Mouse (Mus musculus) urinary bladder, postnatal 4 days (tissue): ENCODE results near the gene Fam104a.
"Not testable (repeated sequence)": the region's sequence is repeated elsewhere in the genome, so short reads cannot be mapped to it uniquely, and the experiment has no call there.

Experiments
- DNase-seq, 2 experiments: peaks; one replicate each; pipeline ENCODE4 v3.0.0; 2021 to 2022; ENCODE audit warnings: low spot score in 2 of 2

Gene Fam104a

DNA sequence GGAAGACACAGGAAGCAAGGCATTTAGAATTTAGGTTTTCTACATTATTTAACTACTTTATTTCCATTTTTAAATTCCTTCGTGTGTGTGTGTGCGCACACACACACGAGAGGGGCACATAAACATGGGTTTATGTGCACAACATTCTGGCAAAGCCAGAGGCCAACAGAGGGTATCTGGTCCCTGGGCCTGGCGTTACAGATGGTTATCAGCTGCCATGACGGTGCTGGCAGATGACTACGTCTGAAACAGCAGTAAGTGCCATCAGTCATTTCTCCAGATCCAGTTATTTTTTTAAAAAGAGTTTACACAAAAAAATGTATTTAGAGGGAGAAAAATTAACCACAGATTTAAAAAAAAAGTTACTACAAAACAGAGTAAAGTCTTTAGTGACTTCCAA, 17.8 kb downstream of the Fam104a start:
- no peak for DNase-seq

GRCm38 (mm10) chr11:113664279-113664678, 19.7 kb downstream of the Fam104a start:
- DNase-seq: no peak

GRCm38 (mm10) chr11:113661835-113662351, 22.1 kb downstream of the Fam104a start:
- DNase-seq: no peak

DNA sequence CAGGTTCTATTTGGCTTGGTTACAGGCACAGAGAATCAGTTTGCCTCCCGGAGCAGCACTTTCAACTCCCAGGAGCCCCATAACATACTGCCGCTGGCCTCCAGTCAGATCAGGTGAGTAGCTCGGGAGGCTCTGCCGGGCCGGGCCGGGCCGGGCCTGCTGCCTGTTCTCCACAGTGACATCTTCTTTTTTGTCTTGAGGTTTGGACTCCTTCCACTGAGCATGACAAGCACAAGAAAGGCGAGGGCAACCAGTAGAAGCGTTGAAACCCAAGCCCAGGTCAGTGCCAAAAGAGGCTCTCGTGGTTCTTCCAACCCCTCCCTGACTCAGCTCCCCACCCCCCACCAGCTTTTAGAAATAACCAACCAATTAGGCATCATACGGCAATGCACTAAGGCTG, 23.0 kb downstream of the Fam104a start:
- no peak for DNase-seq

- not testable (repeated sequence) for DNase-seq
Observed at GRCm38 (mm10) chr11:113660213-113660612, 23.7 kb downstream of the Fam104a start.

DNA sequence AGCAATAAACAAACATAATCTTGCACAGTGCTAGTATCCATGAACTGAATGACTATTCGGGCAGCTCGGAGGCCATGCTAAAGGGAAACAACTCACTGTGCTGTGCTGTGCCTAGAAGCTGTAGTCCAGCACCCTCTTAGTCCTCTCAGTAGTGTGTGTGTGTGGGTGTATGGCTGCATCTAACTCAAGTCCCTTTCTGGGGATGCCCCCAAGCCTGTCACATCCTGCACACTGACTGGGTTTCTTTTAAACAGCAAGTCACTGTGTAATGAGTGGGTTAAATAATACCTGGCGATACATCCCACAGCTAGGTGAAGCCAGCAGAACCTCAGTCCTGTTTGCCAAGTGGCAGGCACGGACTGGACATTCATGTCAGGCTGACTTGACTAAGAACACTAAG, 25.2 kb downstream of the Fam104a start:
- DNase-seq: no peak

- DNase-seq: no peak
Observed at GRCm38 (mm10) chr11:113658319-113658718, 25.6 kb downstream of the Fam104a start.

GRCm38 (mm10) chr11:113657221-113657620, 26.7 kb downstream of the Fam104a start:
- no peak for DNase-seq

GRCm38 (mm10) chr11:113656511-113656932, 27.4 kb downstream of the Fam104a start:
- DNase-seq: no peak

DNA sequence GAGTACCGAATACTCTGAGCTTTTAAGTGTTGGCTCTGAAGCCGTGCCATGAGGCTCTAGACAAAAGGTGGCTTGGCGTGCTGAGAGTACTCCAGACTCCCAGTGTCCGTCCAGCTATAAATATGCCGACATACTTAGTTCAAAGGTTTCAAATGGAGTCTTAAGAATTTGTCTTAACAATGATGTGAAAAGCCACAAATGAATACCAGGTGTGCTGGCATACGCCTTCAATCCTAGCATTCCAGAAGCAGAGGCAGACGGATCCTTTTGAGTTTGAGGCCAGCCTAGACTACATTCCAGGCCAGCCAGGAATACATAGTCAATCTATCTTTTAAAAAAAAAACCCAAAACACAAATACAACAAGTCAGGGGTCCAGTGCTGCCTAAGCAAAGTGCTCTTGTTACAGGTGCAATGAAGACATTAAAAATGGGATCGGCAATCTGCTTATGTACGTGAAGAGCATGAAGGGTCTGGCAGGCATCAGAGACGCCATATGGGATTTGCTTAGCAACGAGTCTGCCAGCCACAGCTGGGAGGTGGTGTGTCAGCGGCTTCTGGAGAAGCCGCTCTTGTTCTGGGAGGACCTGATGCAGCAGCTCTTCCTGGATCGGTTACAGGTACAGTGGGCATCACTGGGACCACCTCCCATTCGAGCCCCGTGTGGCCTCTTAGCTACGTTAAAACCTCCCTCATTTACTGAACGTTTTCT, 29.2 kb downstream of the Fam104a start:
- no peak for DNase-seq

GRCm38 (mm10) chr11:113654105-113654504, 29.9 kb downstream of the Fam104a start:
- no peak for DNase-seq

DNA sequence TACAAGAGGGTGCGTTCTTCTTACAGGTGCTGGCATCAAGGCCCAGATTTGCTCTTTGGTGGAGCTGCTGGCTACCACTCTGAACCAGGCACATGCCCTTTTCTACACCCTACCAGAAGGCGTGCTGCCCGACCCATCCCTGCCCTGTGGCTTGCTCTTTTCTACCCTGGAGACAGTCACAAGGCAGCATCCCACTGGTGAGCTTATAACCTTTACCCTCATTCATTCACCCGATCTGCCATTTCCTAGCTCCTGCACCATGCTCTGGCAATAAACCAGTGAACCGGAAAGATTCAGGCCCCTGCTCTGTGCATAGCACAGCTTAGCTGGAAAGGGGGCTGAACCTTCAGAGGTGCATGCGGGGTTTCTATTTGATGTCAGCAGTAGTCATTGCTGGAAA, 31.4 kb downstream of the Fam104a start:
- DNase-seq: no peak

- no peak for DNase-seq
Observed at GRCm38 (mm10) chr11:113651907-113652273, 32.1 kb downstream of the Fam104a start.

GRCm38 (mm10) chr11:113651206-113651906, 32.6 kb downstream of the Fam104a start:
- no peak for DNase-seq

- peak; percentile 64 to 70 for DNase-seq
Observed at GRCm38 (mm10) chr11:113649353-113650210, 34.4 kb downstream of the Fam104a start, which contains the start of gene Slc39a11. Slc39a11 (minus strand) TSS chr11:113650079.

GRCm38 (mm10) chr11:113648690-113649352, 35.1 kb downstream of the Fam104a start, which contains the start of gene Cog1:
Cog1 (plus strand) TSS chr11:113649169.
- DNase-seq: no peak

DNA sequence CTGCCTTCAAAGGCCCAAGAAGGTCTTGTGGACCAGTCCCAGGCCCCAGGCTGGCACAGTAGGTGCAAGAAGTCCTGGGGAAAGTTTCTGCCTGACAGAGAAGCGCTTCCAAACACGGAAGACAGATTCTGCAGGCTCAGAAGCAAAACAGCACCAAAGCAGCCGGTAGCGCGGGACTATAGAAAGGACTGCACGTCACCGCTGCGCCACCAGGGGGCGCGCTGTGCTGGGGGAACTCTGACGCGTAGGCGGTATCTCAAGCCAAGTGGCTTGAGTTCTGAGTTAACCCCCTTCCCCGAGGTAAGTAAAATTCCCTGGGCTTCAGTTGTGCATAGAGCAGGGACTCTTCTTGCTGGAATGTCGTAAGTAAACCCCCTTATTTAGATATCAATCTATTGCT, 35.8 kb downstream of the Fam104a start:
- DNase-seq: peak; percentile 75 to 89

DNA sequence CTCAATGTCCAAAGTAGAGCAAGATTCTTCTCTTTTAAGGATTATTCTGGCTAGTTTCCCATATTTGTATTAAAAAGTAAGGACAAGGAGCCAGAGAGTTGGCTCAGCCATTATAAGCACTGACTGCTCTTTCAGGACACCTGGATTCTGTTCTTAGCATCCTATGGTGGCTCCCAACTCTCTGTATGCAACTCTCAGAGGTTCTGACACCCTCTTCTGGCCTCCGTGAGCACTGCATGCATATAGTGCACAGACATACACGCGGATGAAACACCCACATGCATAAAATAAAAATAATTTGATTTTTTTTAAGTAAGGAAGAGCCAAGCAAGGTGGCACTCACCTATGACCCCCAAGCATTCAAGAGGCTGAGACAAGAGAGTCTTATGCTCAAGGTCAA, 38.8 kb downstream of the Fam104a start:
- DNase-seq: no peak

DNA sequence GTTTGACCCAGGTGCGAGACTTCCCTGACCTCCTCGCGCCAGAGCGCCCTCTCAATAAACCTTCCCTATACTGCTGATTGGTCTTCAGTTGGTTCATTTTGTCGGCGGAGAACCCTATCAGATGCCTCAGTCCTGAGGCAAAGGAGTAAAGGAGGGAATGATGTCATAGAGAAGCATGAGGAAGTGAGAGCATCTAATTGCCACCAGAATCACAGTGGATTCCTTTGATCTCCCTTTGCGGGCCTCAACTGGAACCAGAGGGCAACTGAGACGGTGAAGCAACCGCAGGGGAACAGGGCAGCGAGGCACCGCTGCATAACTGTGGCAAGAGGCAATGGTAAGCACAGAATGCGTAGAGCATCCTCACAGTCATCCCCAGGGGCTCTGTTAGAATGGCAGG, 45.3 kb downstream of the Fam104a start:
- DNase-seq: no peak

DNA sequence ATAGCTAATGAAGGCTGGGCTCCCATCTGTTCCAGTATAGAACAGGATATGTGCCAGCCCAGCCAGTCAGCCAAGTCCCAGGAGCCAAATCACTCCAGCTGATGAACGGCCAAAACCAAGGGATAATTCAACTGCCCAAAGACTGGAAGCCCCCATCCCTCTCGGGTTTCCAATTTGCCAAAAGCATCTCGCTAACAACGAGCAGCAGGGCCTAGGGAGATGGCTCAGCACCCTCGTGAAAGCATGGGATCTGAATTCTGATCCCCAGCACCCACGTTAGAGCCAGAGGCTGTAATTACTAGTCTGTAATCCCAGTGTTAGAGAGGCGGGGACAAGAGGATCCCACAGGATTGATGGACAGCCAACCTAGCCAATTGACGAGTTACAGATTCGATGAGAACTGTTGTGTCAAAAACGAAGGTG, 49.2 kb downstream of the Fam104a start:
- no peak for DNase-seq

GRCm38 (mm10) chr11:113633398-113633797, 50.6 kb downstream of the Fam104a start:
- DNase-seq: no peak
